In genomic region chr19:41481030-41481886, GRCm38 (mm10) we compare ENCODE assay signal across 8 mouse cellular contexts. TPM values are rescaled to one million over a fixed set of nuclear protein-coding genes. Genes with fewer than 3 reads are reported as not detected.
A peak's percentile ranks its signal among the peaks of the same experiment; 100 is the strongest.
DNase-seq lines count a peak whose midpoint lies in the region; ATAC-seq and TF ChIP-seq lines count a peak whose summit lies in the region.

No protein-coding gene starts in this region.

- no peak for ATAC-seq in hindbrain, embryonic 15.5 days (ENCODE audit: low FRiP score, low read depth)
- no peak for ATAC-seq in midbrain, embryonic 13.5 days
- no peak for ATAC-seq in stomach, embryonic 14.5 days (ENCODE audit: insufficient number of reproducible peaks, insufficient read depth, low FRiP score, low read depth)

- 13% methylated on average over 15 of the region's 15 CpGs for WGBS in forebrain, embryonic 10.5 days
- WGBS in hindbrain, embryonic 15.5 days, result 11% methylated on average over 15 of the region's 15 CpGs
- 14% methylated on average over 15 of the region's 15 CpGs for WGBS in limb, embryonic 10.5 days
- 12% methylated on average over 15 of the region's 15 CpGs for WGBS in midbrain, embryonic 13.5 days
- 10% methylated on average over 15 of the region's 15 CpGs for WGBS in stomach, embryonic 14.5 days

- peak; percentile 81 for TF ChIP-seq CTCF in left cerebral cortex, adult 2 months (IDR thresholded peaks at IDR 0.05)

- H3K27ac ChIP-seq in left cerebral cortex, adult 2 months, result peak overlapping the region; percentile 93; the same call in 1 of the 2 replicates
- H3K27ac ChIP-seq in forebrain, embryonic 10.5 days, result 0 out of 2 replicates have a peak overlapping the region, but pooled peaks have one; percentile 99
- H3K27ac ChIP-seq in hindbrain, embryonic 15.5 days (replicated peaks), result no peak overlapping the region
- no peak overlapping the region for H3K27ac ChIP-seq in limb, embryonic 10.5 days
- H3K27ac ChIP-seq in midbrain, embryonic 13.5 days, result no peak overlapping the region
- no peak overlapping the region for H3K27ac ChIP-seq in stomach, embryonic 14.5 days (ENCODE audit: low read length)

- DNase-seq in left cerebral cortex, adult 2 months (ENCODE audit: extremely low spot score in 1 of 2, low spot score in 2 of 2), result no peak
- no peak for DNase-seq in left cerebral cortex, adult 11 months (ENCODE audit: low spot score)
- peak; percentile 72 for DNase-seq in c-Kit-negative CD71-positive TER-119-positive erythroid progenitor cells, embryonic 14.5 days (ENCODE audit: low read depth, low spot score)
- DNase-seq in forebrain, embryonic 10.5 days (ENCODE audit: extremely low spot score, low spot score), result peak; percentile 24
- peak; percentile 61 for DNase-seq in limb, embryonic 10.5 days (ENCODE audit: low spot score)

- peaks cover 34% of the 10 kb centered on the region for H3K4me1 ChIP-seq in forebrain, embryonic 10.5 days
- H3K4me1 ChIP-seq in hindbrain, embryonic 15.5 days (replicated peaks), result peaks cover 28% of the 10 kb centered on the region
- H3K4me1 ChIP-seq in limb, embryonic 10.5 days, result peaks cover 29% of the 10 kb centered on the region
- peaks cover 25% of the 10 kb centered on the region for H3K4me1 ChIP-seq in midbrain, embryonic 13.5 days (replicated peaks)
- peaks cover 12% of the 10 kb centered on the region for H3K4me1 ChIP-seq in stomach, embryonic 14.5 days (ENCODE audit: control insufficient read depth, insufficient read depth, low read length)

- no peaks in the 10 kb centered on the region; the same call in 1 of the 2 replicates for H3K27me3 ChIP-seq in forebrain, embryonic 10.5 days (ENCODE audit: poor library complexity, severe bottlenecking)
- no peaks in the 10 kb centered on the region for H3K27me3 ChIP-seq in hindbrain, embryonic 15.5 days
- peaks cover 12% of the 10 kb centered on the region; the same call in 1 of the 2 replicates for H3K27me3 ChIP-seq in limb, embryonic 10.5 days (ENCODE audit: low read depth, poor library complexity, severe bottlenecking)
- 0 out of 2 replicates have a peak, but pooled peaks cover 6% of the 10 kb centered on the region for H3K27me3 ChIP-seq in midbrain, embryonic 13.5 days
- no peaks in the 10 kb centered on the region for H3K27me3 ChIP-seq in stomach, embryonic 14.5 days (ENCODE audit: control insufficient read depth, insufficient read depth, low read length)

- H3K4me3 ChIP-seq in left cerebral cortex, adult 2 months, result peak overlapping the region; percentile 64
- peak overlapping the region; percentile 97 for H3K4me3 ChIP-seq in forebrain, embryonic 10.5 days
- H3K4me3 ChIP-seq in hindbrain, embryonic 15.5 days, result peak overlapping the region; percentile 98
- H3K4me3 ChIP-seq in limb, embryonic 10.5 days, result peak overlapping the region; percentile 94
- H3K4me3 ChIP-seq in midbrain, embryonic 13.5 days (replicated peaks), result peak overlapping the region; percentile 74
- peak overlapping the region; percentile 87 for H3K4me3 ChIP-seq in stomach, embryonic 14.5 days (ENCODE audit: low read depth, low read length)

- H3K9ac ChIP-seq in hindbrain, embryonic 15.5 days, result peak overlapping the region; percentile 97; the same call in 1 of the 2 replicates
- H3K9ac ChIP-seq in midbrain, embryonic 13.5 days (replicated peaks), result no peak overlapping the region; the same call in 1 of the 2 replicates
- no peak overlapping the region for H3K9ac ChIP-seq in stomach, embryonic 14.5 days (replicated peaks; ENCODE audit: low read depth, low read length)

- H3K9me3 ChIP-seq in forebrain, embryonic 10.5 days, result no peaks in the 10 kb centered on the region
- no peaks in the 10 kb centered on the region for H3K9me3 ChIP-seq in hindbrain, embryonic 15.5 days
- H3K9me3 ChIP-seq in limb, embryonic 10.5 days (replicated peaks), result no peaks in the 10 kb centered on the region
- H3K9me3 ChIP-seq in midbrain, embryonic 13.5 days, result no peaks in the 10 kb centered on the region
- H3K9me3 ChIP-seq in stomach, embryonic 14.5 days (ENCODE audit: control insufficient read depth, low read depth, low read length), result no peaks in the 10 kb centered on the region

- intact Hi-C loops in left cerebral cortex, adult 2 months (cut with DNase I), result loop anchor here (1.0 kb wide), 1 partner anchor 164 kb away; no protein-coding TSS in a partner anchor

- no peaks in the 10 kb centered on the region for H3K36me3 ChIP-seq in forebrain, embryonic 10.5 days (replicated peaks)
- H3K36me3 ChIP-seq in hindbrain, embryonic 15.5 days, result no peaks in the 10 kb centered on the region
- H3K36me3 ChIP-seq in limb, embryonic 10.5 days, result no peaks in the 10 kb centered on the region
- H3K36me3 ChIP-seq in midbrain, embryonic 13.5 days, result no peaks in the 10 kb centered on the region
- no peaks in the 10 kb centered on the region for H3K36me3 ChIP-seq in stomach, embryonic 14.5 days (ENCODE audit: control insufficient read depth, insufficient read depth, low read length)

- H3K4me2 ChIP-seq in hindbrain, embryonic 15.5 days, result peak overlapping the region; percentile 80
- peak overlapping the region; percentile 73 for H3K4me2 ChIP-seq in midbrain, embryonic 13.5 days (replicated peaks)
- peak overlapping the region; percentile 62 for H3K4me2 ChIP-seq in stomach, embryonic 14.5 days (replicated peaks; ENCODE audit: low read depth, low read length)

RNA-seq across cellular contexts. Expression of gene Lcor, which starts 1.2 kb away (rescaled TPM):
- 10 to 100 TPM; 21.4 to 23.8 TPM for total RNA-seq in left cerebral cortex, adult 2 months (2021)
- 14.2 and 15.9 TPM in 2 replicates for polyA plus RNA-seq in forebrain, embryonic 10.5 days (2016; fragmentation: Nextera tagmentation; extraction: Ambion mirVana)
- polyA plus RNA-seq in hindbrain, embryonic 15.5 days (2015; fragmentation: Nextera tagmentation; extraction: Ambion mirVana), result 14.6 and 15.4 TPM in 2 replicates
- polyA plus RNA-seq in limb, embryonic 10.5 days (2016; fragmentation: Nextera tagmentation; extraction: Ambion mirVana), result 7.7 and 8.7 TPM in 2 replicates
- polyA plus RNA-seq in midbrain, embryonic 13.5 days (2015; fragmentation: Nextera tagmentation; extraction: Ambion mirVana), result 36.5 and 36.6 TPM in 2 replicates
- polyA plus RNA-seq in stomach, embryonic 14.5 days (2014; fragmentation: Nextera tagmentation; extraction: Ambion mirVana), result 20.6 and 23.0 TPM in 2 replicates

Comparison
In these comparisons a context has a peak if more than half of its experiments do, and no peak if none do; other contexts are left out.
1. DNase-seq: peak in c-Kit-negative CD71-positive TER-119-positive erythroid progenitor cells, embryonic 14.5 days (single experiment), forebrain, embryonic 10.5 days (single experiment) and limb, embryonic 10.5 days (single experiment); none in left cerebral cortex, adult 2 months (0 of 2) and left cerebral cortex, adult 11 months (single experiment).
2. H3K27ac ChIP-seq: peak in left cerebral cortex, adult 2 months (single experiment) and forebrain, embryonic 10.5 days (single experiment); none in hindbrain, embryonic 15.5 days (single experiment), limb, embryonic 10.5 days (single experiment), midbrain, embryonic 13.5 days (single experiment) and stomach, embryonic 14.5 days (single experiment).
3. Peak in every context shown above with its lines, with median percentiles within 50 percentile points of each other: H3K4me3 ChIP-seq and H3K4me2 ChIP-seq.